Mouse (Mus musculus) ES-Bruce4 (cell line): ENCODE measurements around the gene Arpp19.

ENCODE experiments used
- CTCF ChIP-seq: IDR thresholded peaks from one replicate; pipeline ENCODE4 v1.8.1; 2011; ENCODE audit warnings: low read depth, low read length
- EP300 ChIP-seq: IDR thresholded peaks from 2 replicates; pipeline ENCODE4 v1.6.1; 2011; ENCODE audit warnings: low read depth, low read length; ENCODE audit not compliant: insufficient read depth
- POLR2A ChIP-seq: IDR thresholded peaks from one replicate; pipeline ENCODE4 v1.8.1; 2011; ENCODE audit warnings: low read length; ENCODE audit not compliant: insufficient read depth

DNA sequence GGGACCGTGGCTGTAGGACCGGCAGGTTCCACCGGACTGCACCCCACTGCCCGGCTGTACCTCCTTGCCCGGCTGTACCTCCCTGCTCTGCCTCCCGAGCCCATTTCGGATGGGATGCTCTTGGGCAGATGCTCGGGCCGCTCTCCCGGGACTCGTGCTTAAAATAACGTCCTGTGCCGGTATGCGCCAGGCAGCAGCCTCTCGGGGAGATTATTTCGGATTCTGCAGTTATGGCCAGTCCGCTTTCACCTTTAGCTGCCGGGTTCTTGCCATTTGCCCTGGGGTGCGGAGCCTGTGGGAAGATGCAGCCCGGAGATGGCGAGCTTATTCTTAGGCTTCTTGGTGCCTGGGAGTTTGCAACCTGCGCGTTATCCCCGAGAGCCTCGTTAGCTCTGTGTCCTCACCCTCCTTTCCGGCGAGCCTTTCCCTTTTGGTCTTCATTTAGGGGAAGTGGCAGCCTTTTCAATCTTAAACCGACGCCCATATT, 34.3 kb downstream of the Arpp19 start:
- TF ChIP-seq POLR2A (no peak), CTCF (no peak), EP300 (no peak)
